21 mouse cellular contexts compared by ENCODE assay signal in genomic region chr2:118838330-118838729, GRCm38 (mm10). TPM values are rescaled to one million over a fixed set of nuclear protein-coding genes. Genes with fewer than 3 reads are reported as not detected.
DNase-seq lines count a peak whose midpoint lies in the region; ATAC-seq and TF ChIP-seq lines count a peak whose summit lies in the region.
"Had no signal": no experiment of that assay in that cellular context is flagged by ENCODE, and none has a peak within 500 bp of the region (broad histone marks: within the 10 kb centered on the region; RNA-seq: fewer than 3 reads in every experiment).

No protein-coding gene starts in this region.

- H3K27me3 ChIP-seq in kidney, postnatal 0 days (ENCODE audit: insufficient read depth, low read length) = no peaks in the 10 kb centered on the region
- H3K27me3 ChIP-seq in ES-Bruce4 (ENCODE audit: control insufficient read depth, insufficient read depth, low read length, poor library complexity, severe bottlenecking) = no peaks in the 10 kb centered on the region
- H3K27me3 ChIP-seq: forebrain, embryonic 13.5 days; heart, embryonic 15.5 days had no signal

- H3K4me3 ChIP-seq in kidney, postnatal 0 days (replicated peaks; ENCODE audit: low read depth, low read length) = no peak overlapping the region
- H3K4me3 ChIP-seq in ES-Bruce4 (ENCODE audit: low read depth, low read length) = no peak overlapping the region
- H3K4me3 ChIP-seq: embryonic facial prominence, embryonic 10.5 days; forebrain, embryonic 13.5 days; heart, adult 2 months; heart, embryonic 15.5 days; hindbrain, embryonic 10.5 days had no signal

- no peak overlapping the region for H3K9ac ChIP-seq in kidney, postnatal 0 days (ENCODE audit: low read depth, low read length)
- H3K9ac ChIP-seq in ES-Bruce4 (ENCODE audit: low read depth, poor library complexity, severe bottlenecking) = no peak overlapping the region
- H3K9ac ChIP-seq: forebrain, embryonic 13.5 days; forebrain, postnatal 0 days; heart, embryonic 15.5 days; hindbrain, embryonic 14.5 days had no signal

- H3K36me3 ChIP-seq in kidney, postnatal 0 days (ENCODE audit: insufficient read depth, low read length) = peaks cover 11% of the 10 kb centered on the region
- 0 out of 2 replicates have a peak, but pooled peaks cover under 1% of the 10 kb centered on the region for H3K36me3 ChIP-seq in ES-Bruce4 (ENCODE audit: control insufficient read depth, insufficient read depth, low read length, poor library complexity, severe bottlenecking)

- H3K4me2 ChIP-seq in kidney, postnatal 0 days (ENCODE audit: low read length) = no peak overlapping the region
- H3K4me2 ChIP-seq: forebrain, embryonic 13.5 days; heart, embryonic 11.5 days; heart, embryonic 15.5 days; hindbrain, embryonic 14.5 days had no signal

- peak; percentile 18 for DNase-seq in kidney, postnatal 0 days (ENCODE audit: low spot score)
- no peak for DNase-seq in kidney, postnatal 25 days
- DNase-seq in 416B (ENCODE audit: low read depth) = peak; percentile 45
- DNase-seq in ZHBTc4 (ENCODE audit: low read depth, low spot score) = peak; percentile 34
- no peak for DNase-seq in testis, postnatal 10 days (ENCODE audit: low spot score)
- DNase-seq: adrenal gland, postnatal 14 days; cerebellum, adult 2 months; cerebellum, postnatal 10 days; forebrain, postnatal 0 days; gastrocnemius, postnatal 14 days; heart, adult 2 months; heart, postnatal 14 days had no signal

- ATAC-seq in kidney, postnatal 0 days (replicated peaks; ENCODE audit: low FRiP score, low read depth) = no peak
- ATAC-seq: activated CD4-positive, CD25-positive, alpha-beta regulatory T cell, adult 4 months; CD4-positive, CD25-positive, alpha-beta regulatory T cell, adult 4 months; forebrain, embryonic 13.5 days; forebrain, postnatal 0 days had no signal

- no peak overlapping the region for H3K27ac ChIP-seq in kidney, postnatal 0 days
- 0 out of 2 replicates have a peak overlapping the region, but pooled peaks have one; percentile 14 for H3K27ac ChIP-seq in ES-Bruce4 (ENCODE audit: insufficient read depth, low read length)
- H3K27ac ChIP-seq: embryonic facial prominence, embryonic 10.5 days; forebrain, embryonic 13.5 days; heart, adult 2 months; heart, embryonic 15.5 days; hindbrain, embryonic 10.5 days; hindbrain, embryonic 14.5 days had no signal

- H3K9me3 ChIP-seq in kidney, postnatal 0 days (replicated peaks; ENCODE audit: low read length) = no peaks in the 10 kb centered on the region
- H3K9me3 ChIP-seq in ES-Bruce4 (replicated peaks; ENCODE audit: control insufficient read depth, insufficient read depth, low read length, poor library complexity, severe bottlenecking) = no peaks in the 10 kb centered on the region
- H3K9me3 ChIP-seq: embryonic facial prominence, embryonic 10.5 days; forebrain, embryonic 13.5 days; heart, embryonic 15.5 days; hindbrain, embryonic 10.5 days had no signal

- WGBS in kidney, postnatal 0 days = 41% methylated on average over 5 of the region's 5 CpGs

- no peak for TF ChIP-seq POLR2A in ES-Bruce4 (IDR thresholded peaks at IDR 0.05; ENCODE audit: insufficient read depth, low read length)

- no peak for TF ChIP-seq CTCF in kidney, postnatal 0 days (IDR thresholded peaks at IDR 0.05; ENCODE audit: low read depth)
- no peak for TF ChIP-seq CTCF in ES-Bruce4 (IDR thresholded peaks at IDR 0.05; ENCODE audit: low read depth, low read length)

- no peaks in the 10 kb centered on the region for H3K4me1 ChIP-seq in kidney, postnatal 0 days (replicated peaks; ENCODE audit: insufficient read depth, low read length)
- peaks cover 5% of the 10 kb centered on the region for H3K4me1 ChIP-seq in ES-Bruce4 (ENCODE audit: control insufficient read depth, insufficient read depth, low read length)
- H3K4me1 ChIP-seq: forebrain, embryonic 13.5 days had no signal

- no peak for TF ChIP-seq EP300 in ES-Bruce4 (IDR thresholded peaks at IDR 0.05; ENCODE audit: insufficient read depth, low read depth, low read length)

RNA-seq across cellular contexts. Expression of gene Ivd, which starts 23.4 kb away (rescaled TPM):
- polyA plus RNA-seq in kidney, postnatal 0 days (2015; fragmentation: Nextera tagmentation; extraction: Ambion mirVana) = 68.9 and 79.2 TPM in 2 replicates
- 28.7 and 30.3 TPM in 2 replicates for polyA plus RNA-seq in ES-Bruce4 (2011; ENCODE audit: insufficient read depth, insufficient read length, low read depth, missing spikeins)

RNA-seq across cellular contexts. Expression of gene Knstrn, which starts 24.5 kb away (rescaled TPM):
- 57.5 and 59.4 TPM in 2 replicates for polyA plus RNA-seq in kidney, postnatal 0 days (2015; fragmentation: Nextera tagmentation; extraction: Ambion mirVana)
- 119 and 127 TPM in 2 replicates for polyA plus RNA-seq in ES-Bruce4 (2011; ENCODE audit: insufficient read depth, insufficient read length, low read depth, missing spikeins)

RNA-seq across cellular contexts. Expression of gene Disp2, which starts 58.8 kb away (rescaled TPM):
- polyA plus RNA-seq in kidney, postnatal 0 days (2015; fragmentation: Nextera tagmentation; extraction: Ambion mirVana) = 0.01 and 0.05 TPM in 2 replicates
- polyA plus RNA-seq in ES-Bruce4 (2011; ENCODE audit: insufficient read depth, insufficient read length, low read depth, missing spikeins) = not detected in 2 replicates
- polyA plus RNA-seq: CD4-positive, CD25-positive, alpha-beta regulatory T cell, adult 4 months had no signal

Comparison
In these comparisons a context has a peak if more than half of its experiments do, and no peak if none do; other contexts are left out.
1. DNase-seq: peak in kidney, postnatal 0 days (single experiment), 416B (single experiment) and ZHBTc4 (single experiment); none in kidney, postnatal 25 days (0 of 2) and testis, postnatal 10 days (single experiment).